9 mouse cellular contexts compared by ENCODE assay signal in the genomic region with DNA sequence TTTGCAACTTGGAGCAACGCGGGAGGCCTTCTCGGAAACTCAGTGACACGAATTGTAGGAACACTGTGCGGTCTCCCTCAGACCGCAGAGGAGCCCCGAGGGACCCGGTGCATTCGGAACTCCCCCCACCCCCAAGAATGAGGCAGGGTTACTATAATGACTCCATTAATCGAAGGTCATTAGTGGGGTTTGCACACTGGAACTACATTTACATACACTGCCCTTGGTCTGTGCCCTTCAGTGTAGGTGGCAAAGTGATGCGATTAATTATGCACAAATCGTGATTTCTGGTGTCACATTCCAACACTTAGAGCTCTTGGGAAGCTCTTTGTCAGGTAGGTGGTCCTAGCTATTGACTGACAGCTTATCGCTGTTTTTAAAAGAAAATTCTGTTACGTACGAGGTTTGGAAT. TPM values are rescaled to one million over a fixed set of nuclear protein-coding genes. Genes with fewer than 3 reads are reported as not detected.
A peak's percentile ranks its signal among the peaks of the same experiment; 100 is the strongest.
DNase-seq lines count a peak whose midpoint lies in the region; ATAC-seq and TF ChIP-seq lines count a peak whose summit lies in the region.
"Had no signal": no experiment of that assay in that cellular context is flagged by ENCODE, and none has a peak within 500 bp of the region (broad histone marks: within the 10 kb centered on the region; RNA-seq: fewer than 3 reads in every experiment).

No protein-coding gene starts in this region.

- no peak for DNase-seq in gastrocnemius, adult 2 months
- no peak for DNase-seq in gastrocnemius, postnatal 10 days
- DNase-seq in limb, embryonic 10.5 days (ENCODE audit: low spot score), result no peak
- DNase-seq in adrenal gland, postnatal 10 days, result no peak
- no peak for DNase-seq in thymus, postnatal 10 days (ENCODE audit: low spot score in 2 of 2)

- intact Hi-C loops in gastrocnemius, adult 2 months (cut with DNase I), result loop anchor here (10.0 kb wide), 3 partner anchors 72 to 1218 kb away; no protein-coding TSS in a partner anchor

- TF ChIP-seq POLR2A in ES-Bruce4 (IDR thresholded peaks at IDR 0.05; ENCODE audit: insufficient read depth, low read length), result no peak
- TF ChIP-seq POLR2A in small intestine, adult 2 months (IDR thresholded peaks at IDR 0.05; ENCODE audit: low read depth, low read length), result no peak

- ATAC-seq in forebrain, embryonic 16.5 days, result no peak

- peak overlapping the region; percentile 87 for H3K27ac ChIP-seq in gastrocnemius, adult 2 months
- peak overlapping the region; percentile 5; the same call in 1 of the 2 replicates for H3K27ac ChIP-seq in ES-Bruce4 (ENCODE audit: insufficient read depth, low read length)
- H3K27ac ChIP-seq in forebrain, embryonic 16.5 days (ENCODE audit: low read length), result peak overlapping the region; percentile 86
- H3K27ac ChIP-seq in limb, embryonic 10.5 days, result peak overlapping the region; percentile 99
- peak overlapping the region; percentile 76 for H3K27ac ChIP-seq in small intestine, adult 2 months (ENCODE audit: insufficient read depth, low read depth, low read length)

- TF ChIP-seq EP300 in ES-Bruce4 (IDR thresholded peaks at IDR 0.05; ENCODE audit: insufficient read depth, low read depth, low read length), result no peak

- H3K4me3 ChIP-seq in gastrocnemius, adult 2 months, result peak overlapping the region; percentile 93
- peak overlapping the region; percentile 86 for H3K4me3 ChIP-seq in ES-Bruce4 (ENCODE audit: low read depth, low read length)
- H3K4me3 ChIP-seq in forebrain, embryonic 16.5 days (replicated peaks; ENCODE audit: low read length), result peak overlapping the region; percentile 95
- H3K4me3 ChIP-seq in limb, embryonic 10.5 days, result peak overlapping the region; percentile 79
- peak overlapping the region; percentile 71 for H3K4me3 ChIP-seq in small intestine, adult 2 months (ENCODE audit: low read depth, low read length)

- H3K27me3 ChIP-seq in ES-Bruce4 (ENCODE audit: control insufficient read depth, insufficient read depth, low read length, poor library complexity, severe bottlenecking), result peaks cover 8% of the 10 kb centered on the region
- no peaks in the 10 kb centered on the region for H3K27me3 ChIP-seq in forebrain, embryonic 16.5 days (replicated peaks; ENCODE audit: control insufficient read depth, insufficient read depth, low read length)
- no peaks in the 10 kb centered on the region for H3K27me3 ChIP-seq in limb, embryonic 10.5 days (ENCODE audit: low read depth, poor library complexity, severe bottlenecking)
- no peaks in the 10 kb centered on the region for H3K27me3 ChIP-seq in small intestine, adult 2 months (ENCODE audit: control insufficient read depth, insufficient read depth, low read length)

- 0% methylated on average over 15 of the region's 15 CpGs for WGBS in forebrain, embryonic 16.5 days
- under 1% methylated on average over 15 of the region's 15 CpGs for WGBS in limb, embryonic 10.5 days
- 2% methylated on average over 15 of the region's 15 CpGs for WGBS in small intestine, adult 2 months

- peaks cover 3% of the 10 kb centered on the region for H3K4me1 ChIP-seq in ES-Bruce4 (ENCODE audit: control insufficient read depth, insufficient read depth, low read length)
- peaks cover 63% of the 10 kb centered on the region for H3K4me1 ChIP-seq in forebrain, embryonic 16.5 days (replicated peaks; ENCODE audit: control insufficient read depth, insufficient read depth, low read length)
- peaks cover 65% of the 10 kb centered on the region for H3K4me1 ChIP-seq in limb, embryonic 10.5 days
- peaks cover 22% of the 10 kb centered on the region for H3K4me1 ChIP-seq in small intestine, adult 2 months (ENCODE audit: control insufficient read depth, insufficient read depth, insufficient read length, low read length)

- peak overlapping the region; percentile 97 for H3K4me2 ChIP-seq in forebrain, embryonic 16.5 days (ENCODE audit: low read length)

- H3K36me3 ChIP-seq in ES-Bruce4 (ENCODE audit: control insufficient read depth, insufficient read depth, low read length, poor library complexity, severe bottlenecking), result no peaks in the 10 kb centered on the region
- H3K36me3 ChIP-seq in forebrain, embryonic 16.5 days (ENCODE audit: control insufficient read depth, insufficient read depth), result no peaks in the 10 kb centered on the region
- 0 out of 2 replicates have a peak, but pooled peaks cover 3% of the 10 kb centered on the region for H3K36me3 ChIP-seq in limb, embryonic 10.5 days
- no peaks in the 10 kb centered on the region for H3K36me3 ChIP-seq in small intestine, adult 2 months (ENCODE audit: control insufficient read depth, insufficient read depth, low read length)
- H3K36me3 ChIP-seq: G1E had no signal

- H3K9me3 ChIP-seq in ES-Bruce4 (replicated peaks; ENCODE audit: control insufficient read depth, insufficient read depth, low read length, poor library complexity, severe bottlenecking), result no peaks in the 10 kb centered on the region
- H3K9me3 ChIP-seq in forebrain, embryonic 16.5 days (ENCODE audit: control insufficient read depth, low read length), result no peaks in the 10 kb centered on the region
- no peaks in the 10 kb centered on the region for H3K9me3 ChIP-seq in limb, embryonic 10.5 days (replicated peaks)

- peak overlapping the region; percentile 63 for H3K9ac ChIP-seq in ES-Bruce4 (ENCODE audit: low read depth, poor library complexity, severe bottlenecking)
- peak overlapping the region; percentile 74 for H3K9ac ChIP-seq in forebrain, embryonic 16.5 days (replicated peaks; ENCODE audit: low read depth, low read length)

- no peak for TF ChIP-seq CTCF in gastrocnemius, adult 2 months (IDR thresholded peaks at IDR 0.05)
- no peak for TF ChIP-seq CTCF in ES-Bruce4 (IDR thresholded peaks at IDR 0.05; ENCODE audit: low read depth, low read length)
- no peak for TF ChIP-seq CTCF in small intestine, adult 2 months (IDR thresholded peaks at IDR 0.05; ENCODE audit: extremely low read depth, insufficient read length, insufficient replicate concordance, low read depth, low read length)

RNA-seq across cellular contexts. Expression of a gene that starts 0.3 kb away (rescaled TPM):
- 1 to 10 TPM; 1.6 to 2.0 TPM for total RNA-seq in gastrocnemius, adult 2 months (2021)
- total RNA-seq in gastrocnemius, postnatal 10 days (2021), result 10 to 100 TPM; 11.4 to 12.8 TPM
- 66.7 and 67.0 TPM in 2 replicates for polyA plus RNA-seq in ES-Bruce4 (2011; ENCODE audit: insufficient read depth, insufficient read length, low read depth, missing spikeins)
- polyA plus RNA-seq in forebrain, embryonic 16.5 days (2015; fragmentation: Nextera tagmentation; extraction: Ambion mirVana), result 592 and 764 TPM in 2 replicates
- 273 and 313 TPM in 2 replicates for polyA plus RNA-seq in limb, embryonic 10.5 days (2016; fragmentation: Nextera tagmentation; extraction: Ambion mirVana)
- polyA plus RNA-seq in small intestine, adult 2 months (2012; rRNA removed), result 42.1 and 88.2 TPM in 2 replicates
- total RNA-seq in adrenal gland, postnatal 10 days (2021), result 100 to 1,000 TPM; 295 to 323 TPM
- polyA plus RNA-seq: G1E had no signal

Comparison
In these comparisons a context has a peak if more than half of its experiments do, and no peak if none do; other contexts are left out.
1. H3K27ac ChIP-seq: peak in every context shown above with its lines; median percentile 99 in limb, embryonic 10.5 days; 87 in gastrocnemius, adult 2 months; 86 in forebrain, embryonic 16.5 days; 76 in small intestine, adult 2 months; 5 in ES-Bruce4.